Mouse (Mus musculus) liver, postnatal 0 days (tissue): Measurements from ENCODE around the gene Furin. TPM values are rescaled to one million over a fixed set of nuclear protein-coding genes. Genes with fewer than 3 reads are reported as not detected.
"Not testable (repeated sequence)": the region's sequence is repeated elsewhere in the genome, so short reads cannot be mapped to it uniquely, and the experiment has no call there.

Source experiments
- ATAC-seq: fragments of 200-750 bp; cut with Nextera tagmentation; 2 replicates; pipeline ENCODE4 v1.8.0; 2017; ENCODE audit warnings: mild to moderate bottlenecking, moderate library complexity
- DNase-seq: peaks from one replicate; pipeline ENCODE4 v3.0.0-alpha.2; 2016
- H3K27ac ChIP-seq: fragments of 300-500 bp; sonication (generic); 2 replicates; pipeline ENCODE4 v1.5.1; 2014; ENCODE audit warnings: antibody characterized with exemption, moderate library complexity, mild to moderate bottlenecking, low read depth
- H3K27me3 ChIP-seq: fragments of 300-500 bp; sonication (generic); 2 replicates; pipeline ENCODE4 v1.6.1; 2014; ENCODE audit warnings: low read length, control low read depth, mixed read lengths; ENCODE audit not compliant: insufficient read depth
- H3K36me3 ChIP-seq: fragments of 300-500 bp; sonication (generic); replicated peaks from 2 replicates; pipeline ENCODE4 v1.6.1; 2014; ENCODE audit warnings: mild to moderate bottlenecking, control low read depth, low read length, moderate library complexity, mixed read lengths; ENCODE audit not compliant: insufficient read depth
- H3K4me1 ChIP-seq: fragments of 300-500 bp; sonication (generic); 2 replicates; pipeline ENCODE4 v1.6.1; 2014; ENCODE audit warnings: antibody characterized with exemption, mild to moderate bottlenecking, control low read depth; ENCODE audit not compliant: insufficient read depth
- H3K4me2 ChIP-seq: fragments of 300-500 bp; sonication (generic); 2 replicates; pipeline ENCODE4 v1.6.1; 2014; ENCODE audit warnings: low read depth, mild to moderate bottlenecking, low read length, moderate library complexity, mixed read lengths
- H3K4me3 ChIP-seq: fragments of 300-500 bp; sonication (generic); 2 replicates; pipeline ENCODE4 v1.5.1; 2014; ENCODE audit warnings: low read depth, low read length
- H3K9ac ChIP-seq: fragments of 300-500 bp; sonication (generic); replicated peaks from 2 replicates; pipeline ENCODE4 v1.6.1; 2014; ENCODE audit warnings: mild to moderate bottlenecking, moderate library complexity
- H3K9me3 ChIP-seq: fragments of 300-500 bp; sonication (generic); 2 replicates; pipeline ENCODE4 v1.6.1; 2016; ENCODE audit warnings: mild to moderate bottlenecking, control low read depth, low read length, mixed read lengths
- CTCF ChIP-seq: sonication (generic); IDR thresholded peaks from 2 replicates; pipeline ENCODE4 v1.5.1; 2016; ENCODE audit warnings: antibody characterized with exemption, low read depth
- EP300 ChIP-seq: IDR thresholded peaks from 2 replicates; pipeline ENCODE4 v1.6.1; 2016; ENCODE audit warnings: antibody characterized with exemption, low read depth, mild to moderate bottlenecking
- WGBS: fragments of 180-500 bp; shearing (Covaris S2); extraction: QIAGEN DNeasy Blood & Tissue Kit; methylation state at CpG from one replicate; pipeline ENCODE4 v1.1.7; 2014; ENCODE audit not compliant: insufficient replicate concordance; 5-methylcytosine and 5-hydroxymethylcytosine counted together
- polyA plus RNA-seq: library from polyadenylated mRNA; unstranded; fragments of >200 nt; fragmentation: Nextera tagmentation; extraction: Ambion mirVana; gene quantifications from 2 replicates; pipeline ENCODE4 v1.2.1, GENCODE M21; 2015

Gene Furin
- polyA plus RNA-seq, 1 experiment from 2014 or later: 17.7 TPM

DNA sequence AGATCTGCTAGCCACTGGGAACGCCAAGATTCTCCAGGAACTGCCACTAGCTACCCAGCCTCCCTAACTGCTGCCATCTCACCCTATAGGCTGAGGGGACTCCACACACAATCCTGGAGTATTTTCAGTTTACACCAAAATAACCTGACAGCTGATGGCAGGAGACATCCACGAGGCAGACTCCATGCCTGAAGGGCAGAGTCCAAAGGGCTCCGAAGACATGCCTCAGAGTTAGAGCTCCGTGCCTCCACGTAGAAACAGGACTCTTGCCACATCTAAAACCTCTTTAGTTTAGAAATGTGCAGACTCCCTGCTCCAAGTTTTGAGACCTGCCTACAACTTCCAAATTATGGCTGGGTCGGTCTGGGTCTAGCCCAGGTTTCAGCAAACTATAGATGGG, 4.7 kb downstream of the Furin start:
- no peak for TF ChIP-seq CTCF
- no peak for TF ChIP-seq EP300
- Histone ChIP-seq H3K27me3 (no peaks in the 10 kb centered on the region; the same call in 1 of the 2 replicates), H3K9me3 (no peaks in the 10 kb centered on the region), H3K4me3 (peak overlapping the region; percentile 86), H3K9ac (peak overlapping the region; percentile 96), H3K36me3 (peaks cover 20% of the 10 kb centered on the region), H3K4me1 (peaks cover 22% of the 10 kb centered on the region), H3K4me2 (peak overlapping the region; percentile 86), H3K27ac (peak overlapping the region; percentile 99)
- ATAC-seq (peak; percentile 22), DNase-seq (no peak)
- 59% methylated on average over 6 of the region's 6 CpGs for WGBS

GRCm38 (mm10) chr7:80400099-80400498, 5.1 kb downstream of the Furin start:
- Histone ChIP-seq H3K4me3 (peak overlapping the region; percentile 86), H3K27ac (peak overlapping the region; percentile 99), H3K9me3 (no peaks in the 10 kb centered on the region), H3K4me1 (peaks cover 22% of the 10 kb centered on the region), H3K27me3 (no peaks in the 10 kb centered on the region; the same call in 1 of the 2 replicates), H3K36me3 (peaks cover 25% of the 10 kb centered on the region), H3K4me2 (peak overlapping the region; percentile 86), H3K9ac (peak overlapping the region; percentile 96)
- TF ChIP-seq EP300 (peak; percentile 46; the same call in 1 of the 2 replicates), CTCF (peak; percentile 51)
- peak; percentile 86 for DNase-seq
- WGBS: 44% methylated on average over 5 of the region's 5 CpGs
- ATAC-seq: peak; percentile 74

DNA sequence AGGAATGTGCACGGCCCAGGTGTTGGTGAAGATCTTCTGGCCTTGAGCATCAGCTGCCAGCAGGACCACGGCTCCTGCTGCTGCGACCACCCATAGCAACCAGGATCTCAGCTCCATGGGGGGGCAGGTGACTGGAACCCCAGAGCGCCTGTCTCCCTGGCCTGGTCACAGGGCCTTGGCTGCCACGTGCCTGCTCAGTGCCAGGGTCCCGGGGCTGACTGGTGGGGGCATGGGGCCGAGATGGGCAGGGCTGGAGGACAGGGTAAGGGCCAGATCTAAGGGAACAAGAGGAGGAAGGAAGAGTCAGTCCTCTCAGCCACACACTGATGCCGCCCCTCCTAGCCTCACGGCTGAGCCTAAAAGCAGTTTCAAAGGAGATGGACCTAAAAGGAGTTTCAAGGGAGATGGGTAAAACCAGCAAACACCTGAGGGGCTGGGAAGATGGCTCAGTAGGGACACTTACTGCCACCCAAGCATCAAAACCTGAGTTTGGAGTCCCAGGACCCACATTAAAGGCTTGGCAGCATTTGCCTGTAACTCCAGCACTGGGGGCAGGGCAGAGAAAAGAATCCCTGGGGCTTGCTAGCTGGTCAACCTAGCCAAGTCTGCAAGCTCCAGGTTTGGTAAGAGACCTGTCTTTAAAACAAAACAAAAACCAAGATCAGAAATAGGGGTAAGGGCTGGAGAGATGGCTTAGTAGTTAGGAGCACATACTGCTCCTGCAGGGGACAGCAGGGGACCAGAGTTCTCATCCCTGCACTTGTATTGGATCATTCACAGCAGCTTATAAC, 6.4 kb downstream of the Furin start:
- Histone ChIP-seq H3K4me2 (peak overlapping the region; percentile 86), H3K27me3 (no peaks in the 10 kb centered on the region; the same call in 1 of the 2 replicates), H3K9me3 (no peaks in the 10 kb centered on the region), H3K27ac (no peak overlapping the region), H3K4me3 (no peak overlapping the region), H3K36me3 (peaks cover 33% of the 10 kb centered on the region), H3K9ac (no peak overlapping the region), H3K4me1 (peaks cover 13% of the 10 kb centered on the region)
- WGBS: 72% methylated on average over 9 of the region's 9 CpGs
- ATAC-seq (no peak), DNase-seq (no peak)
- no peak for TF ChIP-seq CTCF
- no peak for TF ChIP-seq EP300

GRCm38 (mm10) chr7:80397986-80398385, 7.2 kb downstream of the Furin start:
- ATAC-seq: no peak
- no peak overlapping the region for H3K4me2 ChIP-seq
- H3K27ac ChIP-seq: no peak overlapping the region
- no peaks in the 10 kb centered on the region for H3K9me3 ChIP-seq
- H3K9ac ChIP-seq: no peak overlapping the region
- H3K4me3 ChIP-seq: no peak overlapping the region
- 0 out of 2 replicates have a peak, but pooled peaks cover 6% of the 10 kb centered on the region for H3K4me1 ChIP-seq
- H3K36me3 ChIP-seq: peaks cover 41% of the 10 kb centered on the region
- 87% methylated on average over 9 of the region's 9 CpGs for WGBS
- TF ChIP-seq CTCF (no peak), EP300 (no peak)
- H3K27me3 ChIP-seq: no peaks in the 10 kb centered on the region; the same call in 1 of the 2 replicates
- no peak for DNase-seq

- H3K9me3 ChIP-seq, H3K4me2 ChIP-seq, DNase-seq, H3K4me3 ChIP-seq, ATAC-seq, H3K27me3 ChIP-seq, H3K4me1 ChIP-seq, H3K9ac ChIP-seq, H3K27ac ChIP-seq: not testable (repeated sequence)
- TF ChIP-seq CTCF: peak; percentile 54
- H3K36me3 ChIP-seq: peaks cover 57% of the 10 kb centered on the region
- 75% methylated on average over 4 of the region's 4 CpGs for WGBS
Observed at GRCm38 (mm10) chr7:80396427-80396826, 8.8 kb downstream of the Furin start.

DNA sequence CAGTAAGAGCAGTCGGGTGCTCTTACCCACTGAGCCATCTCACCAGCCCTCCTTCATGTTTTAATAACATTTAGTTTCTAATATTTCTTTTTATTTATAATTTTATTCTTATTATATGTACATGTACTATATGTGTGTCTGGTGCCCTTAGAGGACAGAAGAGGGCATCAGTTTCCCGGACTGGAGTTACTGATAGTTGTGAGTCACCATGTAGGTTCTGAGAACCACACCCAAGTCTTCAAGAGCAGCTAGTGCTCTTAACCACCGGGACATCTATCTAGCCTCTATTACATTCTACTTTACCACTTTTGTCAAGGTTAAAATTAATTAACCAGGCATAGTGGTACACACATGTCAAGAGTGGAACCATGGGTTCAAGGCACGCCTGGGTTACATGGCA, 10.6 kb downstream of the Furin start:
- ATAC-seq: no peak
- H3K36me3 ChIP-seq: peaks cover 74% of the 10 kb centered on the region

More for the DNA sequence above, 10.6 kb downstream of the Furin start:
- Histone ChIP-seq H3K4me1 (no peaks in the 10 kb centered on the region), H3K27ac (no peak overlapping the region), H3K9ac (no peak overlapping the region), H3K27me3 (no peaks in the 10 kb centered on the region), H3K9me3 (no peaks in the 10 kb centered on the region), H3K4me3 (no peak overlapping the region), H3K4me2 (no peak overlapping the region)
- no peak for DNase-seq
- 69% methylated on average over 4 of the region's 4 CpGs for WGBS
- TF ChIP-seq EP300 (no peak), CTCF (no peak)
